Mouse (Mus musculus): ENCODE results near the gene Exoc3l4. TPM values are rescaled to one million over a fixed set of nuclear protein-coding genes. Genes with fewer than 3 reads are reported as not detected.

Exoc3l4 gene
- polyA plus RNA-seq, 1 experiment = 42.9 TPM

DNA sequence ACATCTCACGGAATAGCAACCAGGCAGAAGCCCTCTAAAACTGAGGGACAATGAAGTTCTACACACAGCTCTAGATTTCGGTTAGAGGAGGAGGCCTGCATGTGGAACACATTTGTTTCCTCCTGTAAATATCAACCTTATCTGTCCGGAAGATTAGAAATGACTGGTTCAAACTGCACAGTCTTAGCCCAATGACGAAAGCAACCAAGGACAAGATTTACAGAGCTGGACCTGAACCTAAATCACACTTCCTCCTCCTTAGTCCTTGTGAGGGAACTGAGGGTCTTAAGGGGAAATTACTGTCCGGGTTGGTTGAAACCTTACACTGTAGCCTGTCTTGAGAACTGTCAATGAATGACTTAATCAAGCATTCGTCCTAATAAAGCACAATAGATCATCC, 40.8 kb upstream of the Exoc3l4 start:
- Histone ChIP-seq H3K4me1 (ENCODE audit: control insufficient read depth, insufficient read depth, low read length) (peaks cover 25% of the 10 kb centered on the region), H3K36me3 (ENCODE audit: control insufficient read depth, insufficient read depth, low read length) (no peaks in the 10 kb centered on the region), H3K4me3 (ENCODE audit: insufficient read depth, low read depth, low read length) (peak overlapping the region; percentile 99), H3K27ac (ENCODE audit: insufficient read depth, low read depth, low read length) (peak overlapping the region; percentile 78), H3K27me3 (replicated peaks; ENCODE audit: control insufficient read depth, insufficient read depth, low read length) (no peaks in the 10 kb centered on the region)
- DNase-seq = no peak
- TF ChIP-seq POLR2A (IDR thresholded peaks at IDR 0.05; ENCODE audit: low read depth, low read length) (no peak), CTCF (conservative IDR thresholded peaks at IDR 0.05; ENCODE audit: insufficient read depth, insufficient read length, low read depth, low read length) (no peak)
- WGBS = 1% methylated on average over 6 of the region's 6 CpGs

DNA sequence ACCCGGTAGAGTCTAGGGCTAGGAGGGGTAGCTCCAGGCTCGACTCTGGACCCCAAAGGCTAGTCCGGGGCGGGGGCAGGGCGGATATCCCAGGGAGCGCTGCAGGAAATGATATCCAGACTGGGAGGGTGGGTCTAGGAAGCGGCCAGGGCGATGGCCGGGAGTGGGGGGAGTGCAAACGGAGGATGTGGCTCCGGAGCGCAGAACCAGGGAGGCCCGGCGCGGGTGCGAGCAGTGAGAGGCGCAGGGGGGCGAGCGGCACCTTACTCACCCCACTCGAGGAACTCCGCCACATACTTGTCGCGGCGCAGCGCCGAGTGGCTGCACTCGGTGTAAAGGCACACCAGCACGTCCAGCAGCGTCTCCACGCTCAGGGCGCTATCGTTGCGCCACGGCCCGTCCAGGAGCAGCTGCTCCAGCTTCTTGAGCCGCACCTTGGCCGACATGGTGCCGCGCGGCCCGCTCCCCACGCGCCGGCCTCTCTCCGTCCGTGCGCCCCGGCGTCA, 39.9 kb upstream of the Exoc3l4 start:
- peak; percentile 77 for DNase-seq
- TF ChIP-seq CTCF (conservative IDR thresholded peaks at IDR 0.05; ENCODE audit: insufficient read depth, insufficient read length, low read depth, low read length) = no peak
- no peak for TF ChIP-seq POLR2A (IDR thresholded peaks at IDR 0.05; ENCODE audit: low read depth, low read length)
- peak overlapping the region; percentile 97 for H3K27ac ChIP-seq (ENCODE audit: insufficient read depth, low read depth, low read length)

DNA sequence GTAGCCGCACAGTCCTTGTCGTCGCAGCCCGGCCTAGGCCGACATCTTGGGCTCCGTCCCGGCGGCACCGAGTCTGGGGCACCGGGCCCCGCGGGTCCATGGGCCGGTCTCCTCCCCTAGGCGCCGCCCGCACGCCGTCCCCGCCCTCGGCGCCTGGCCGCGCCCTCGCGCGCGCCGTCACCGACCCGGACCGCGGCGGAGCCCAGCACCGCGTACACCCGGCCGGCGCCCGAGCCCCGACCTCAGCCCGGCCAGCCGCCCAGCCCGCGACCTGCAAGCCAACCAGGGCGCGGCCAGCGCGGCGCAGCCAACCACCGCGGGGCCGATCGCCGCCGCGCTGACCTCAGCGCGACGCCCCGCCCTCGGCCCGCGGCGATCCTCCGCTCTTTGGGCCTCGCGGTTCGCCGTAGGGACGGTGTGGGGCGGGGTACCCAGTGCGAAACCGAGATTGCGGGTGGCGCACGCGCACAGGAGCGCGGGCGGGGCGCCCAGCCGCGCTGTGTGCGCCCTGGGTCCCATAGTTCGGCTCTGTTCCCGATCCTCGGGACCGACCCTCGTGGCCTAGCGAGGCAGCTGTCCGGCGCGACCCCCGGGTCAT, 39.3 kb upstream of the Exoc3l4 start, which contains the start of gene Cdc42bpb:
TSS of gene Cdc42bpb (minus strand) at position 343 of the 598 bp plus-strand sequence.
- peak within 1 kb of the TSS; percentile 97 for H3K27ac ChIP-seq (ENCODE audit: insufficient read depth, low read depth, low read length)
- peak; percentile 98 for DNase-seq
- whole genome bisulfite sequencing = under 1% methylated on average over 92 of the region's 94 CpGs
- TF ChIP-seq POLR2A (IDR thresholded peaks at IDR 0.05; ENCODE audit: low read depth, low read length) (peak; percentile 77), CTCF (conservative IDR thresholded peaks at IDR 0.05; ENCODE audit: insufficient read depth, insufficient read length, low read depth, low read length) (no peak)
- H3K4me1 ChIP-seq (ENCODE audit: control insufficient read depth, insufficient read depth, low read length) = peaks cover 32% of the 10 kb centered on the region
- no peaks in the 10 kb centered on the region for H3K27me3 ChIP-seq (replicated peaks; ENCODE audit: control insufficient read depth, insufficient read depth, low read length)
- H3K36me3 ChIP-seq (ENCODE audit: control insufficient read depth, insufficient read depth, low read length) = no peaks in the 10 kb centered on the region
- peak within 1 kb of the TSS; percentile 99 for H3K4me3 ChIP-seq (ENCODE audit: insufficient read depth, low read depth, low read length)

More for the DNA sequence above, 39.9 kb upstream of the Exoc3l4 start:
- H3K36me3 ChIP-seq (ENCODE audit: control insufficient read depth, insufficient read depth, low read length) = no peaks in the 10 kb centered on the region
- no peaks in the 10 kb centered on the region for H3K27me3 ChIP-seq (replicated peaks; ENCODE audit: control insufficient read depth, insufficient read depth, low read length)
- peaks cover 30% of the 10 kb centered on the region for H3K4me1 ChIP-seq (ENCODE audit: control insufficient read depth, insufficient read depth, low read length)
- under 1% methylated on average over 49 of the region's 49 CpGs for WGBS
- H3K4me3 ChIP-seq (ENCODE audit: insufficient read depth, low read depth, low read length) = peak overlapping the region; percentile 99

DNA sequence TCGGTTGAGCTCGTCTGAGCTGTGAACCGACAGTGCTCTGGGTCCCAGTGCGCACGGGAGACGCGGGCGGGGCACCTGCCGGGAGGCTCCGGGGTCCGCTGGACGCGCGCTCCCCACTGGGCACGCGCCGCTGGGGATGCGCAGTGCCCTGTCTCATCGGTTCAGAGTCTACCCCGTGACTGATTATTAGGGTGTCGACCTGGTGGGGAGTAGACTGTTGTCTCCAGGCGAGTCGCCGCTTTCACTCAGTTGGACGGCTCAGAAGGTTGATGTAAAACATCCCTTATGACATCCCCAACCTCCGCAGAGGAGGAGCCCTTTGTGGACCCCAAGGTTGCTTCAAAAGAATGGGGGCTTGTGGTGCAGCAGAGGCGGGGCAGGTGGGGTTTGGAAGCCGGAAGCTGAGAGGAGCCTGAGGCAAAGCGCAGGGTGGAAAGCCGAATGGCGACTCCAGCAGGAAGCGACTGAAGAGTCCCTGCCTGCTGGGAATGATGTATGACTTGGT, 38.8 kb upstream of the Exoc3l4 start:
- H3K36me3 ChIP-seq (ENCODE audit: control insufficient read depth, insufficient read depth, low read length) = no peaks in the 10 kb centered on the region
- H3K27me3 ChIP-seq (replicated peaks; ENCODE audit: control insufficient read depth, insufficient read depth, low read length) = no peaks in the 10 kb centered on the region
- under 1% methylated on average over 32 of the region's 32 CpGs for WGBS
- H3K27ac ChIP-seq (ENCODE audit: insufficient read depth, low read depth, low read length) = peak overlapping the region; percentile 95
- peaks cover 32% of the 10 kb centered on the region for H3K4me1 ChIP-seq (ENCODE audit: control insufficient read depth, insufficient read depth, low read length)
- peak; percentile 59 for DNase-seq
- TF ChIP-seq CTCF (conservative IDR thresholded peaks at IDR 0.05; ENCODE audit: insufficient read depth, insufficient read length, low read depth, low read length) = 0 out of 2 replicates have a peak, but pooled peaks have one; percentile 10
- TF ChIP-seq POLR2A (IDR thresholded peaks at IDR 0.05; ENCODE audit: low read depth, low read length) = no peak
- peak overlapping the region; percentile 96 for H3K4me3 ChIP-seq (ENCODE audit: insufficient read depth, low read depth, low read length)

DNA sequence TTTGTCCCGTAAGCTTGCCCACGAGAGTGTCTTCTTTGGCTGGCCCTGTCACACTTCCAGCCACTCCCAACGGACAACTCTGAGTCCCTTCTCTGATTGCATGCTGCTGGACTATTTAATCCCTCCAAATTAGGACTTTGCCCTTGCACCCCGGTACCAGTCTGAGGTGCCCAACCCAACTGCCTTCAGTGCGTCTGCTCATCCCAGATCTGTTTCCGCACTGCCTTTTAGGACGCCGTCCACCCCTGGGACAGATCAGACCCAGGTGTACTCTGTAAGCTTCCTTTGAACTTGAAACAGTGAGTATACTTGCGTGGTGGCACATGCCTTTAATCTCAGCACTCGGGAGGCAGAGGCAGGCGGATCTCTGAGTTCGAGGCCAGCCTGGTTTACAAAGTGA, 38.0 kb upstream of the Exoc3l4 start:
- H3K36me3 ChIP-seq (ENCODE audit: control insufficient read depth, insufficient read depth, low read length) = no peaks in the 10 kb centered on the region
- 70% methylated on average over 12 of the region's 12 CpGs for WGBS
- TF ChIP-seq POLR2A (IDR thresholded peaks at IDR 0.05; ENCODE audit: low read depth, low read length) = no peak
- TF ChIP-seq CTCF (conservative IDR thresholded peaks at IDR 0.05; ENCODE audit: insufficient read depth, insufficient read length, low read depth, low read length) = no peak
- H3K4me1 ChIP-seq (ENCODE audit: control insufficient read depth, insufficient read depth, low read length) = peaks cover 27% of the 10 kb centered on the region; the same call in 1 of the 2 replicates
- no peaks in the 10 kb centered on the region for H3K27me3 ChIP-seq (replicated peaks; ENCODE audit: control insufficient read depth, insufficient read depth, low read length)
- H3K27ac ChIP-seq (ENCODE audit: insufficient read depth, low read depth, low read length) = no peak overlapping the region
- no peak overlapping the region for H3K4me3 ChIP-seq (ENCODE audit: insufficient read depth, low read depth, low read length)
- DNase-seq = no peak

DNA sequence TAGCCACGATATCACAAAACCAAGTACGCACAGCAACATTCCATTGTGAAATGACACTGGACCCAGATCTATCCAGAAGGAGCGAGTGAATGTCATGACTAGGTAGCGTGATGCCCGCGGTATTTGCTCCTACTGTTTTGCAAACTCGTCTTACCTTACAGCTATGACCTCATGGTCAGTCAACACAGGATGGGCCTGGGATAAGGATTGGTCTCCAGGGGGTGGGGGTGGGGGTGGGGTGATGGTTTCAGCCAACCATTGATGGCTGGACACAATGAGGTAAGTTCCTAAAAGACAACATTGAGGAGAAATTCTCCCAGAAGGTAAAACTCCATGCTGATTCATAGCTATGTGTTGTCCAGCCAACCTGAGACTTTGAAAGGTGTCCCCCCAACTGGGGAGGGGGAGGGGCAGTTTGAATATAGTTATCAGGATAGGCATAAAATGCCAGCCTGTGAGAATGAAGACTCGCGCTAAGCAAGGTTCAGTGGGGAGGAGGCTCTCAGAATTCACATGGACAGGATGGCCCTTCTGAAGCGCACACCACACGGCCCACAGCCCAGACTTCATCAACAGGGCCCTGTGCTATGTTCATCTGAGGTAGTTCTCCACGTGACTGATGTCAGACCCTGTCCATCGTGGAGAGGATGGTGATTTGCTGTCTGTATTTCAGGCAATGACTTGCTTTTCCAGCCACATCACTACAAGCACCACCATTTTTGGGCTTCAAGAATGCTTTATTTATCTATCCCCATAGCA, 30.8 kb upstream of the Exoc3l4 start:
- no peak overlapping the region for H3K4me3 ChIP-seq (ENCODE audit: insufficient read depth, low read depth, low read length)
- no peaks in the 10 kb centered on the region for H3K36me3 ChIP-seq (ENCODE audit: control insufficient read depth, insufficient read depth, low read length)
- H3K4me1 ChIP-seq (ENCODE audit: control insufficient read depth, insufficient read depth, low read length) = peaks cover 14% of the 10 kb centered on the region; the same call in 1 of the 2 replicates
- WGBS = 76% methylated on average over 13 of the region's 13 CpGs
- TF ChIP-seq CTCF (conservative IDR thresholded peaks at IDR 0.05; ENCODE audit: insufficient read depth, insufficient read length, low read depth, low read length) = no peak
- TF ChIP-seq POLR2A (IDR thresholded peaks at IDR 0.05; ENCODE audit: low read depth, low read length) = no peak
- H3K27me3 ChIP-seq (replicated peaks; ENCODE audit: control insufficient read depth, insufficient read depth, low read length) = no peaks in the 10 kb centered on the region
- no peak for DNase-seq
- H3K27ac ChIP-seq (ENCODE audit: insufficient read depth, low read depth, low read length) = peak overlapping the region; percentile 66

All from kidney, adult 2 months (tissue).